Mouse (Mus musculus): ENCODE measurements around the gene Cnga3.

DNA sequence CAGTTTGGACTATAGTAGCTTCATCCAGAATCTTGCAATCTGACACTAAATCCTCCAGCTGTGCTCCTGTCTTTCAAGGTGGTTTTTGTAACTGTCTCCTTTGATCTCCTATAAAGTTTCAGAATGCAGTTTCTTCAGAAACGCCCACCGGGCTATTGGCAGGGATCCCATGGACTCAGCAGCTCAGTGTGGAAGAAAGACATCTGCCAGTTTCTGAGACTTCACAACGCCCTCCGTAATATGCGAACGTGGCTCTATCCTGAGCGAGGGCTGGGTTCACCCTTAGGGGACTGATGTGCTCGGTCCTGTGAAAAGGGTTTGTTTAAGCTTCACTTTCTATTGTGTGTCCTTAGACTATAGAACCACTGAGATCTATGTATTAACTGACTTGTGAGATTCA is 6.5 kb upstream of the Cnga3 start:
- TF ChIP-seq CTCF (IDR thresholded peaks at IDR 0.05; ENCODE audit: borderline replicate concordance, extremely low read depth, insufficient read depth, insufficient read length) (no peak), POLR2A (IDR thresholded peaks at IDR 0.05; ENCODE audit: borderline replicate concordance, extremely low read depth, insufficient read depth, insufficient read length, poor library complexity, severe bottlenecking) (no peak)

All from brain, embryonic 14.5 days (tissue).